Mouse (Mus musculus) adipocyte (in vitro differentiated cells): ENCODE results near the gene Gpr119.
A peak's percentile ranks its signal among the peaks of the same experiment; 100 is the strongest.

Experiments
- DNase-seq: peaks from one replicate; pipeline ENCODE4 v3.0.0-alpha.2; 2016; ENCODE audit warnings: low spot score

Gpr119 gene

GRCm38 (mm10) chrX:48674171-48674570 is at the start of gene Gpr119:
Gpr119 (minus strand) TSS chrX:48674478.
- DNase-seq = no peak

GRCm38 (mm10) chrX:48712846-48713245 is 38.6 kb upstream of the Gpr119 start:
- DNase-seq = no peak

GRCm38 (mm10) chrX:48709701-48710100 is 35.4 kb upstream of the Gpr119 start:
- DNase-seq = no peak

GRCm38 (mm10) chrX:48694864-48695371 is 20.6 kb upstream of the Gpr119 start, which contains the start of gene Rbmx2:
Rbmx2 (plus strand) TSS chrX:48695004.
- DNase-seq = peak; percentile 93

GRCm38 (mm10) chrX:48694460-48694859 is 20.2 kb upstream of the Gpr119 start:
- no peak for DNase-seq

- no peak for DNase-seq
These were observed 9.6 kb upstream of the Gpr119 start for GRCm38 (mm10) chrX:48683857-48684256.

- peak; percentile 64 for DNase-seq
These were observed 9.2 kb upstream of the Gpr119 start for GRCm38 (mm10) chrX:48683451-48683850.

- no peak for DNase-seq
These were observed 2.6 kb downstream of the Gpr119 start for GRCm38 (mm10) chrX:48671714-48672113.

- no peak for DNase-seq
These were observed 4.7 kb downstream of the Gpr119 start for GRCm38 (mm10) chrX:48669588-48669987.

- DNase-seq = no peak
These were observed 7.5 kb downstream of the Gpr119 start for GRCm38 (mm10) chrX:48666807-48667206.

GRCm38 (mm10) chrX:48644122-48644521 is 30.2 kb downstream of the Gpr119 start:
- DNase-seq = peak; percentile 24

GRCm38 (mm10) chrX:48637032-48637431 is 37.2 kb downstream of the Gpr119 start:
- DNase-seq = no peak

GRCm38 (mm10) chrX:48624054-48624420 is 50.2 kb downstream of the Gpr119 start:
- DNase-seq = no peak

- DNase-seq = peak; percentile 81
These were observed 50.8 kb downstream of the Gpr119 start, which contains the start of gene Slc25a14 for GRCm38 (mm10) chrX:48623379-48624053. Slc25a14 (plus strand) TSS chrX:48623413.

GRCm38 (mm10) chrX:48623049-48623378 is 51.3 kb downstream of the Gpr119 start:
- DNase-seq = no peak
